Mouse (Mus musculus) CD4-positive, CD25-positive, alpha-beta regulatory T cell, adult 4 months (primary cell): ENCODE results near the gene Clint1. TPM values are rescaled to one million over a fixed set of nuclear protein-coding genes. Genes with fewer than 3 reads are reported as not detected.
A peak's percentile ranks its signal among the peaks of the same experiment; 100 is the strongest.

Source experiments
- ATAC-seq: one replicate; pipeline ENCODE4 v1.8.0; 2017
- polyA plus RNA-seq, 2 experiments: library from polyadenylated mRNA; unstranded; fragments of 100-300 nt; shearing (Covaris generic); gene quantifications; one replicate each; pipeline ENCODE4 v1.2.1; 2017

The Clint1 gene
- polyA plus RNA-seq, 2 experiments from 2014 or later: 29.1 to 44.1 TPM

GRCm38 (mm10) chr11:45885606-45886230 is 33.9 kb downstream of the Clint1 start:
- no peak for ATAC-seq

GRCm38 (mm10) chr11:45886596-45886995 is 34.7 kb downstream of the Clint1 start:
- ATAC-seq: no peak

- no peak for ATAC-seq
Observed at GRCm38 (mm10) chr11:45888471-45889030, 36.7 kb downstream of the Clint1 start.

GRCm38 (mm10) chr11:45889981-45890380 is 38.1 kb downstream of the Clint1 start:
- ATAC-seq: no peak

- no peak for ATAC-seq
Observed at GRCm38 (mm10) chr11:45890423-45890822, 38.6 kb downstream of the Clint1 start.

GRCm38 (mm10) chr11:45892861-45893360 is 41.1 kb downstream of the Clint1 start:
- no peak for ATAC-seq

- no peak for ATAC-seq
Observed at GRCm38 (mm10) chr11:45897392-45897791, 45.5 kb downstream of the Clint1 start.

- ATAC-seq: no peak
Observed at GRCm38 (mm10) chr11:45900233-45901015, 48.6 kb downstream of the Clint1 start.

GRCm38 (mm10) chr11:45906109-45906786 is 54.4 kb downstream of the Clint1 start:
- ATAC-seq: no peak

- no peak for ATAC-seq
Observed at GRCm38 (mm10) chr11:45907301-45907700, 55.5 kb downstream of the Clint1 start.

- ATAC-seq: no peak
Observed at GRCm38 (mm10) chr11:45908070-45908469, 56.2 kb downstream of the Clint1 start.

- no peak for ATAC-seq
Observed at GRCm38 (mm10) chr11:45908894-45909293, 57.0 kb downstream of the Clint1 start.

GRCm38 (mm10) chr11:45910701-45911100 is 58.9 kb downstream of the Clint1 start:
- ATAC-seq: no peak

- no peak for ATAC-seq
Observed at GRCm38 (mm10) chr11:45916196-45916595, 64.3 kb downstream of the Clint1 start.

- no peak for ATAC-seq
Observed at GRCm38 (mm10) chr11:45918018-45918417, 66.2 kb downstream of the Clint1 start.

- no peak for ATAC-seq
Observed at GRCm38 (mm10) chr11:45918836-45919235, 67.0 kb downstream of the Clint1 start.

GRCm38 (mm10) chr11:45921026-45921425 is 69.2 kb downstream of the Clint1 start:
- no peak for ATAC-seq

- ATAC-seq: no peak
Observed at GRCm38 (mm10) chr11:45921480-45921898, 69.6 kb downstream of the Clint1 start.

- no peak for ATAC-seq
Observed at GRCm38 (mm10) chr11:45925436-45925835, 73.6 kb downstream of the Clint1 start.

- ATAC-seq: peak; percentile 97
Observed at GRCm38 (mm10) chr11:45926640-45927082, 74.8 kb downstream of the Clint1 start.

GRCm38 (mm10) chr11:45927456-45927855 is 75.6 kb downstream of the Clint1 start:
- no peak for ATAC-seq

GRCm38 (mm10) chr11:45929541-45929940 is 77.7 kb downstream of the Clint1 start:
- ATAC-seq: no peak

- ATAC-seq: no peak
Observed at GRCm38 (mm10) chr11:45932771-45933170, 80.9 kb downstream of the Clint1 start.
